Mouse (Mus musculus) heart, postnatal 25 days (tissue): Measurements from ENCODE around the gene Olfr1099. TPM values are rescaled to one million over a fixed set of nuclear protein-coding genes. Genes with fewer than 3 reads are reported as not detected.

Experiments used
- DNase-seq: peaks from one replicate; pipeline ENCODE4 v3.0.0; 2022; ENCODE audit warnings: low spot score
- intact Hi-C: fragments of 180-260 bp; cut with DNase I; formaldehyde crosslinking; loops from one replicate; pipeline ENCODE4 v1.15.1; 2025
- total RNA-seq, 2 experiments: library from RNA; stranded (reverse); gene quantifications; 2 replicates each; pipeline ENCODE4 v1.2.3; 2021

Gene Olfr1099
- not detected for total RNA-seq

GRCm38 (mm10) chr2:86960593-86960992, at the start of gene Olfr1099:
Gene Olfr1099, minus strand, starts transcription at chr2:86960693.
- intact Hi-C loops = no loop called here
- DNase-seq = no peak

- no peak for DNase-seq
- intact Hi-C loops = no loop called here
Observed at GRCm38 (mm10) chr2:86998098-86998497, 37.6 kb upstream of the Olfr1099 start, which contains the start of gene Olfr1102. Gene Olfr1102, plus strand, starts transcription at chr2:86998398.

- intact Hi-C loops = no loop called here
- no peak for DNase-seq
Observed at GRCm38 (mm10) chr2:86991121-86991520, 30.6 kb upstream of the Olfr1099 start, which contains the start of gene Olfr1101. Gene Olfr1101, minus strand, starts transcription at chr2:86991221.

- DNase-seq = no peak
- intact Hi-C loops = no loop called here
Observed at GRCm38 (mm10) chr2:86979854-86980253, 19.4 kb upstream of the Olfr1099 start, which contains the start of gene Olfr1100. Gene Olfr1100, minus strand, starts transcription at chr2:86979954.

GRCm38 (mm10) chr2:86926557-86926956, 33.9 kb downstream of the Olfr1099 start:
- no peak for DNase-seq
- intact Hi-C loops = no loop called here

GRCm38 (mm10) chr2:86924445-86924844, 36.0 kb downstream of the Olfr1099 start, which contains the start of gene Olfr1098:
Gene Olfr1098, minus strand, starts transcription at chr2:86924545.
- intact Hi-C loops = no loop called here
- no peak for DNase-seq

GRCm38 (mm10) chr2:86905647-86906046, 54.8 kb downstream of the Olfr1099 start:
- intact Hi-C loops = no loop called here
- no peak for DNase-seq

Other genes with a start within 250 kb of the Olfr1099 start
- not detected for gene Olfr1089, start 227.0 kb downstream of the Olfr1099 start, total RNA-seq
- gene Olfr1090, start 201.7 kb downstream of the Olfr1099 start, total RNA-seq = not detected
- not detected for gene Olfr1093, start 178.2 kb downstream of the Olfr1099 start, total RNA-seq
- gene Olfr141, start 150.7 kb downstream of the Olfr1099 start, total RNA-seq = not detected
- gene Olfr1094, start 136.0 kb downstream of the Olfr1099 start, total RNA-seq = not detected
- not detected for gene Olfr1095, start 109.0 kb downstream of the Olfr1099 start, total RNA-seq
- gene Gm13723, start 85.9 kb downstream of the Olfr1099 start, total RNA-seq = not detected
- gene Olfr1097, start 68.5 kb downstream of the Olfr1099 start, total RNA-seq = not detected
- gene Olfr1098, start 36.1 kb downstream of the Olfr1099 start, total RNA-seq = not detected
- gene Olfr1100, start 19.3 kb upstream of the Olfr1099 start, total RNA-seq = not detected
- gene Olfr1101, start 30.5 kb upstream of the Olfr1099 start, total RNA-seq = not detected
- gene Olfr1102, start 37.7 kb upstream of the Olfr1099 start, total RNA-seq = not detected
- gene Olfr1104, start 66.4 kb upstream of the Olfr1099 start, total RNA-seq = not detected
- gene Olfr1105, start 75.8 kb upstream of the Olfr1099 start, total RNA-seq = not detected
- gene Olfr1106, start 91.6 kb upstream of the Olfr1099 start, total RNA-seq = not detected
- gene Olfr1107, start 115.1 kb upstream of the Olfr1099 start, total RNA-seq = not detected
- not detected for gene Olfr1109, start 135.3 kb upstream of the Olfr1099 start, total RNA-seq
- gene Olfr259, start 153.9 kb upstream of the Olfr1099 start, total RNA-seq = not detected
- gene Olfr1110, start 179.6 kb upstream of the Olfr1099 start, total RNA-seq = not detected
- not detected for gene Olfr1111, start 191.9 kb upstream of the Olfr1099 start, total RNA-seq
- gene Olfr1112, start 227.1 kb upstream of the Olfr1099 start, total RNA-seq = not detected
- not detected for gene Olfr1113, start 248.3 kb upstream of the Olfr1099 start, total RNA-seq